Comparison of ENCODE assay signal across 33 mouse cellular contexts in the genomic region with DNA sequence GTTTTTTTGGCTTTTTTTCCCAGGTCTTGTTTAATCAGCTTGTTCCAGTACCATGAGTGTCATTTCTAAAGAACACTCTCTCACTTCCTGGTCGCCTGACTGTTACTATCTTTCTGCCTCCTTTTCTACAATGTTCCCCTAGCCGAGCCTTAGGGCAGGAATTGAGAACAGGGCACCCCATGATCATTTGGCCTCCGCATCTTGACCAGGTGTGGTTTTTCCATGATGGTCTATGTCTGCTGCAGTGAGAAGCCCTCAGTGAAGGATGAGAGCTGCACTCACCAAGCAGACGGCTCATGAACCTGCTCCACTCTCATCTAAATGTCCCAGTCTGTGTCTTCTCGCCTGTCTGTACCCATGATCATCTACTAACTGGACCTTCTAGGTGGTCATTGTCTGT. TPM values are rescaled to one million over a fixed set of nuclear protein-coding genes. Genes with fewer than 3 reads are reported as not detected.
"Had no signal": no experiment of that assay in that cellular context is flagged by ENCODE, and none has a peak within 500 bp of the region (broad histone marks: within the 10 kb centered on the region; RNA-seq: fewer than 3 reads in every experiment).

No protein-coding gene starts in this region.

- H3K27ac ChIP-seq: heart, embryonic 10.5 days; hindbrain, embryonic 13.5 days; hindbrain, embryonic 15.5 days; hindbrain, postnatal 0 days; kidney, embryonic 15.5 days; kidney, postnatal 0 days; layer of hippocampus, adult 2 months; left cerebral cortex, adult 2 months; limb, embryonic 13.5 days; limb, embryonic 15.5 days; liver, embryonic 13.5 days had no signal

- H3K4me1 ChIP-seq: heart, embryonic 10.5 days; heart, embryonic 12.5 days; hindbrain, embryonic 13.5 days; hindbrain, embryonic 15.5 days; kidney, embryonic 15.5 days; limb, embryonic 13.5 days; limb, embryonic 15.5 days; liver, embryonic 13.5 days had no signal

- H3K36me3 ChIP-seq: heart, embryonic 10.5 days; heart, embryonic 12.5 days; hindbrain, embryonic 13.5 days; hindbrain, embryonic 15.5 days; kidney, embryonic 15.5 days; limb, embryonic 13.5 days; limb, embryonic 15.5 days; liver, embryonic 13.5 days had no signal

- H3K4me3 ChIP-seq: heart, embryonic 10.5 days; heart, embryonic 12.5 days; hindbrain, embryonic 13.5 days; hindbrain, embryonic 15.5 days; kidney, embryonic 15.5 days; layer of hippocampus, adult 2 months; left cerebral cortex, adult 2 months; limb, embryonic 13.5 days; limb, embryonic 15.5 days; liver, embryonic 13.5 days had no signal

- DNase-seq: forebrain, postnatal 0 days; gastrocnemius, postnatal 14 days; gastrocnemius, postnatal 36 days; heart, postnatal 10 days; heart, postnatal 36 days; left cerebral cortex, postnatal 4 days; liver, embryonic 13.5 days had no signal

- H3K9me3 ChIP-seq: heart, embryonic 10.5 days; heart, embryonic 12.5 days; hindbrain, embryonic 13.5 days; hindbrain, embryonic 15.5 days; kidney, embryonic 15.5 days; limb, embryonic 13.5 days; limb, embryonic 15.5 days; liver, embryonic 13.5 days had no signal

- ATAC-seq: forebrain, postnatal 0 days; hindbrain, postnatal 0 days; intestine, embryonic 16.5 days had no signal

- H3K4me2 ChIP-seq: heart, embryonic 12.5 days; hindbrain, embryonic 13.5 days; hindbrain, embryonic 15.5 days; kidney, embryonic 15.5 days; limb, embryonic 13.5 days; limb, embryonic 15.5 days; liver, embryonic 13.5 days had no signal

- H3K9ac ChIP-seq: forebrain, postnatal 0 days; heart, embryonic 12.5 days; hindbrain, embryonic 13.5 days; hindbrain, embryonic 15.5 days; kidney, embryonic 15.5 days; limb, embryonic 13.5 days; limb, embryonic 15.5 days; liver, embryonic 13.5 days had no signal

- H3K27me3 ChIP-seq: heart, embryonic 12.5 days; hindbrain, embryonic 13.5 days; hindbrain, embryonic 15.5 days; kidney, embryonic 15.5 days; limb, embryonic 13.5 days; limb, embryonic 15.5 days; liver, embryonic 13.5 days had no signal

RNA-seq across cellular contexts. Expression of a gene that starts 26.2 kb away (rescaled TPM):
- polyA plus RNA-seq: heart, embryonic 10.5 days; heart, embryonic 12.5 days; hindbrain, embryonic 11.5 days; limb, embryonic 11.5 days; limb, embryonic 13.5 days had no signal

RNA-seq across cellular contexts. Expression of a gene that starts 46.6 kb away (rescaled TPM):
- total RNA-seq: forebrain, postnatal 0 days; gastrocnemius, adult 18-20 months; gastrocnemius, postnatal 14 days; gastrocnemius, postnatal 36 days; heart, adult 18-20 months; heart, adult 8-10 months; heart, postnatal 10 days; heart, postnatal 36 days; hematopoietic stem cell, adult 5-6 weeks; hindbrain, postnatal 0 days; layer of hippocampus, adult 2 months; layer of hippocampus, postnatal 10 days; layer of hippocampus, postnatal 25 days; left cerebral cortex, postnatal 25 days; left cerebral cortex, postnatal 4 days had no signal
- polyA plus RNA-seq: forebrain, postnatal 0 days; gonadal fat pad, adult 2 months; heart, embryonic 10.5 days; heart, embryonic 12.5 days; heart, embryonic 14.5 days; heart, embryonic 16.5 days; hindbrain, embryonic 11.5 days; hindbrain, embryonic 13.5 days; hindbrain, embryonic 15.5 days; hindbrain, postnatal 0 days; intestine, embryonic 14.5 days; intestine, embryonic 16.5 days; kidney, adult 2 months; kidney, embryonic 15.5 days; kidney, postnatal 0 days; limb, embryonic 11.5 days; limb, embryonic 13.5 days; limb, embryonic 15.5 days; liver, embryonic 13.5 days had no signal
